Mouse (Mus musculus) right cerebral cortex, postnatal 10 days (tissue): Measurements from ENCODE around the gene Lrrc42.
A peak's percentile ranks its signal among the peaks of the same experiment; 100 is the strongest.

ENCODE experiments used
- DNase-seq, 2 experiments: peaks; one replicate each; pipeline ENCODE4 v3.0.0; 2021; ENCODE audit warnings: low spot score in 2 of 2

Lrrc42 gene

DNA sequence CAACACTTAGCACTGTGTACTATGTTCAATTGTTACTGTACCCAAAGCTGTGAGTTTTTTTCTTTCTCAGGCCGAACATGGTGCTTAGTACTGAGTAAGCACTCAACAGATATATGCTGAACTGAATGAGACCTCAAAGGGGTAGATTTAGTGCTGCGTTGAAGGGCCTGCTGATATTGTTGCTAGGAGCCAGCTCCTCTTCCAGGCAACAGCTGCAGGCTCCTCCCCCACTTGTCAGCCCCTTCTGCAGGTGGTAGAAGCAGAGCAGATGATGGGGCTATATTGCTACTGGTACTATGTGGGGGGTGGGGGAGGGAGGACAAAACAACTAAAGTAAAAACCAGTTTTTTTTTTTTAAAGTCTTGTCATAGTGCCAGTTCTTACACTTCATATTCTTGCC, 3.9 kb downstream of the Lrrc42 start:
- peak; percentile 47 to 55 for DNase-seq

DNA sequence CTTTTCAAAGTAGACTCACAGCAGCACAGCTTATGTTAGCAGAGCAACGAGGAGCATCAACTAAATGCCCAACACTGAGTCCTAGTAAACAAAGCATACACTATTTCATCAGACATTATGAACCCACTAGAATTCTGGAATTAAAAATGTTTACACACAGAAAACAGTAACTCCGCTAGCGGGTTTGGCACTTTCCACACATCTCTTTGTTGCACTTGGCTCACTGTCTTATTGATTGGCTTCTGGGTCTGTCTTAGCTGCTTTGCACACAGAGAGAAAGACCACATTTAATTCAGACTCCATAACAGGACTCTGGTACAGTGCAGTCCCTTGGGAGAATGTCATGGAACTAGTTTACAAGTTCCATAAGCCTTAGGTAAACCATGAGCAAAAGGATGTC, 5.3 kb downstream of the Lrrc42 start:
- no peak for DNase-seq

DNA sequence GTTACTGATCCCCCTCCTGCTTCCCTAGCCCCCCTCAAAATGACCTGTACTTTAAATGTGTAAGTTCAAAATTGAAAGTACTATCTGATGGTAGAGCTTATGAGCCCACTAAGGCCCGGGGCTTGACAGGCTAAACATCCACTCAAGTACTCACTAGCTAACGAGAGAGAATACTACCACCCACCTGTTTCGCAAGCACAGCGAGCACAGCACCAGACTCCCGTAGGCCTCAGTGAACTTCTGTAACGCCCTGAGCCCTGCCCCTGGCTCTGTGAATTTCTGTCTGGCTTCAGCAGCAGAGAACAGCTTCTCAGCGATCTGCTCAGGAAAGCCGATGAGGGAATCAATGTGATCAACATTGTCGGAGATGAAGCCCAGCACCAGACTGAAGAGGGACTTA, 6.2 kb downstream of the Lrrc42 start:
- DNase-seq: no peak

DNA sequence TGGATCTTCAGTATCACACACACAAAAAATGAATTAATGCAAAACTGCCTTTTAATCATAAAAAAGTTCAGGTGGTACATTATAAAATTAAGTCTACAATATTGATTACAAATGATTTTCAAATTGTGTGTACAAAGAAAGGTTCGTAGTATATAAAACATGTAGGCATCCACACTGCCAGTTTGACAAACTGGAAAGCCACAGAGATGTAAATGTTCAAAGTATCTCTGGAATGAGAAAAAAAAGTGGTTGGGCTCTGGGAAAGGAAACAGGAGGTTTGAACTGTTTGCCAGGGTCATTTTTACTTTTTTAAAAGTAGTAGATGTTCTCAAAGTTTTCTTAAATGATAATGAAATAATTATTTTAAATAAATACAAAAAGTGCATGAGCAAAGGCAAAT, 7.3 kb downstream of the Lrrc42 start:
- DNase-seq: no peak

DNA sequence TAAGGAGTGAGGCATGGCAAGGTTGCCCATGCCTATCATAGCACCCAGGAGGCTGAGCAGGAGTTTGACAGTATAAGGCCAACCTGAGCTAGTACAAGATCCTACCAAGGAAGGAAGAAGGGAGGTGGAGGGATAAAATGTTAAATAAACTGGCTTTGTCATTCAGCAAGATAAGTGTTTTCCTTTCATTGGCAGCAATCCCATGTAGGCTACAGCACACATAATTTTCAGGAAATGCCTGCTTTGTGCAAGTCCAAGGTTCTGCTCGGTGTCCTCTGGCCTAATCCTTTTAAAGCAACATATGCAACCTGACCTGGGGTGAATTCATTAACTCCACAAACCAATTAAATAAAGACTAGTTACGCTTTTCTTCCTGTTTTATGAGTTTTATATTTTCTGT, 8.0 kb downstream of the Lrrc42 start:
- no peak for DNase-seq

DNA sequence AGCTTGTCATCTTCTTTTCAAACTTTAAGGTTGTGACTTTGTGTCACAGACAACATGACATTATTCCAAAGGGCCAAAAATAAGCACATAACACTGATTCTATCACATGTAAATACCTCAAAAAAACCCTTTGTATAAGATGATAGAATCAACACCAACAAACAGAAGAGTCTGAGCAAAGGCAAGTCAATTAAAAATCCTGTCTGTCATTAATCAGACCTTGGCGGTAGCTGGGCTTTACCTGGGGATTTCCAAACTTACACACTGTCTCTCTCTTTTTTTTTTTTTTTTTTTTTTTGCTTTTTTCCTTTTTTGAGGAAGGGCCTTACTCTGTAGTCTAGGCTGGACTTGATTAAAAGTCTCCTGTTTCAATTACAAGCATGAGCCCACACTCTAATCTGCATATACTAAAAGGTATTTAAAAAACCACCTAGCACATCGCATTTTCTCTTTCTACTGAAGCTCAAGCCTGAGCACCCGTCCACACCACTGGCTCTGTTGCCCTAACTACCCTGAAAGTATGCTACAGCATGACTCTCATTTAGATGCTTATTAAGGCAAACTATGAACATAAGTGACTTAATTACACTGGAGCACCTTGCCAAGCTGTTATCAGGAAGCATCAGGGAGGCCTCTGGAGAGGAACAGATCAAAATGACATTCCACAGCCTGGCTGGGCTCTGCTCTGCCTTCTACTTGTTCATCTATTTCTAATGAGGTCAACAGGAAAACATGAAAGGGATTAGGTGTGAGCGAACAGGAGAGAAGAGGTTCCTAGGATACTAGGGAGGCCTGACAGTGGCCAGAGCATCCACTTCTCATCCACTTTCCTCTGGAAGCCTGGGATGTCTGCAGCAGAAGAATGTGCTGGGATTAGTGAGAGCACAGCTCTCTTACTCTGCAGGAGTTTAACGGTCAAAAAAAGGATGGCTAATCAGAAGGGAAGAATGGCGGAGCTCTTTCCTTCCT, 9.7 kb downstream of the Lrrc42 start:
- no peak for DNase-seq

DNA sequence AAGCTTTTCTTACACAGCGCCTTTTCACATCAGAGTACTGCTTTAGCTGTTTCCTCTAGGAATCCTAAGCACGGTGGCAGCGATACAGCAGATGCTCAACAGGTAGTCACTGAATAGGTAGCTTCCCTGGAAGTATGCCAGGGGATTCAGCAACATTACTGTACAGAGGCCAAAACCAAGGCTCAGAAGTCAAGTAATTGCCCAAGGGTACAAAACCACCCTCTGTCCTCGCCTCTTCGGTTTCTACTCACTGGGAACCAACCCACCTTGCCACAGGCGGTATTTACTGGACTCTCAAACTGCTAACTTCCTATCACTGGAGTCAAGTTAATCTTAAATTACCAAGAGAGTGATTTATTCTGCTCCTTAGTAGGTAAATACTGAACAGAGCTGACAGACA, 13.1 kb downstream of the Lrrc42 start:
- no peak for DNase-seq

DNA sequence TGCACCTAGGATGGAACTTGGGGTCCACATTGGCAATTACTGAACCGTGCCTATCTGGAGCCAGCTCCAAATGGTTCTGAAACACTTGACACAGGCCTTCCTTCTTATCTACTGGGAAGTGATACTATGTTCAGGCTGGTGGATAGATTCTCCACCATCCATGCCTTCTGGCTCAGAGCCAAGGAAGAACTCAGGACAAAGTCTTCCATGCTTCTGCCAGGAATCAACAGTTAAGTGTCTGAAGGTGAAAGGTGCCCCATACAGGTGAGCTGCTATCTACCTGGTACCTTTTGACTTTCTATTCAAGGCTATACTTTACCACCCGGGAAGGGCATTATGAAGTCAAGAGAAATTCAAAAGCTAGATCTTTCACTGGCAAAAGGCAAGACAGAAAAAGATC, 15.1 kb downstream of the Lrrc42 start:
- DNase-seq: no peak

DNA sequence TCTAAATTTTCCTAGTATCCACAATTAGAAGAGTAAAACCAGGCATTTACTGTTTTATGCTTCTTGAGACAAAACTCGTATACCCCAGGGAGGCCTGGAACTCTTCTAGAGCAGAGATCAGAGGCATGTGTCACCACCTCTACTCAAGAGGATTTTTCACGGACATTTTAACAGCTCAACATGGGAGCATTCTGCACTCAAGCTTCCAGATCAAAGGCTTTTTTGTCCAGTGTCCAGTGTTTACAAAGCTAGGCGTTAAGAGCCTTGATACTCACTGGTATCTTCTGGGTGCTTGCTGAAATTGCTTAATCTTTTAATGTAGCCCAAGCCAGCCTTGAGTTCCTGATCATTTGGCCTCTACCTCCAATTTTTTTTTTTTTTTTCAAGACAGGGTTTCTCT, 21.1 kb downstream of the Lrrc42 start:
- DNase-seq: no peak

DNA sequence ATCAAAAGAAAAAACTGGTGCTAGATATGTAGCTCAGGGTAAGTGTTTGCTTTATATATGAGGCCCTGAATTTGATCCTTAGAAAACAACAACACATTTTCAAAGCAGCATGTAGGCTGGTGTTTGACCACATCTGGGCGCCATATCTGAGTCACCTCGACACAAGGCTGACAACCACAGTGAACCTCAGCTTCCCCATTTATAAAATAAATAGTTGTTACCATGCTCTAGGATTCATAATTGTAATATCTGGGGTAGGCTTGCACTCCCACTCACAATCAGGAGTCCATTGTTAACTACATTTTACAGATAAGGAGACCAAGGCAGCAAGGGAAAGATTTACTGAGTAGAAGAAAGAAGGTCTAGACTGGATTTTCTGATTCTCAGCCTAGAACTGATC, 27.0 kb downstream of the Lrrc42 start:
- DNase-seq: no peak

DNA sequence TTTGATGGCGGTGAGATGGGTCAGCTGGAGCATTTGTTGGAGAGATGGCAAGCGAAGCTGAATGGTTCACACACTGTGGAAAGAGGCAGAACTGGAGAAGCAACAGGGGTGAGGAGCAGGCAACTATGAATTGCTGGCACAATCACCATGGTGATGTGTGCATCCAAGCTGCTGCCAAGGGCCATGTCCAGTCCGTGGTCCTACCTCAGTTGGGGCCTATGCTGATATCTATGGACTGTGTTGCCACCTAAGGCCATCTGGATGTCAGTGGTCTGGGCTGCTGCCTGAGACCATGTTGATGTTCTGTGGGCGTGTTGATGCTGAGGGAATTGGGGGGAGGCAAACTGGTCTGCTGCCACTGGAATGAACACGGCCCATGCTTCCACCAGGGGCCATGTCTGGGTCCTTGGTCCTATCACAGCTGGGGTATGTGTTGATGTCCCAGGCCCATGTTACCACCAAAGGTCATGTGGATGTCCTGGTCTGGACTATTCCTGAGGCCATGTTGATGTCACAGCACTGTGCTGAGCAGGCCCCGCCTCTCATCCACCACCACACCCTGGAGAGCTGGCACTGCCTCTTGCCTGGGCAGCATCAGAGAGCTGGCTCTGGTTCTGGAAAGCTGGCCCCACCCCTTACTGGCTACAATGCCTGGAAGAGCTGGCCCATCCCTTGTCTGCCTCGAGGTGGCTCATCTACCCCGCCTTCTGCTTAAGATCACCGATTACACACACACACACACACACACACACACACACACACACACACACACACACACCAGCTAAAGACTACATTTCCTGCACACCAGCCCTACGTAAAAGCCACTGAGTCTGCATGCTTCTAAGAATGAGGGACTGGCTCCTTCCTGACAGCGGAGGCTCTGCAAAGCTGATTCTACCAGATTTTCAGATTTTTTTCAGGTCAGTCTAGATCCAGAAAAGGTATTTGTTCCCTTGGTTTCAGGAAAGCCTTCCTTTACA, 29.8 kb downstream of the Lrrc42 start:
- peak; percentile 36 for DNase-seq

DNA sequence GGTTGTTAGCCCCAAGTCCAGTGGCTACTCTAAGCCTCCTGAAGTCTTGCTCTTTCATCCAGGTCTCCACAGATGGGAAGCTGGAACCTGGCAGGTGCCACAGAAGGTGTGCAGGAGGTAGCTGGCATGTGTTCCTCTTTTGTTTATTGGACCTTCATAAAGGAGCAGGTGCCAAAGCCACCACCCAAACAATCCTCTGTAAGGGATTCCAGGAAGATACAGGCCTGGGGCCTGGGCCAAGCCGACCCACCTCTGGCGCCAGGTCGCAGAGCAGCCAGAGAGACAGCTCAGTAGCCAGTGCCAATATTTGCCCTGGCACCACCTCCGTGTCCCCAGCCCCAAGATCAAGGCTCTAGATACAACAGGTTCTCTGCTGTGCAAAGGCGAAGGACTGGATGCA, 31.8 kb downstream of the Lrrc42 start:
- DNase-seq: no peak

DNA sequence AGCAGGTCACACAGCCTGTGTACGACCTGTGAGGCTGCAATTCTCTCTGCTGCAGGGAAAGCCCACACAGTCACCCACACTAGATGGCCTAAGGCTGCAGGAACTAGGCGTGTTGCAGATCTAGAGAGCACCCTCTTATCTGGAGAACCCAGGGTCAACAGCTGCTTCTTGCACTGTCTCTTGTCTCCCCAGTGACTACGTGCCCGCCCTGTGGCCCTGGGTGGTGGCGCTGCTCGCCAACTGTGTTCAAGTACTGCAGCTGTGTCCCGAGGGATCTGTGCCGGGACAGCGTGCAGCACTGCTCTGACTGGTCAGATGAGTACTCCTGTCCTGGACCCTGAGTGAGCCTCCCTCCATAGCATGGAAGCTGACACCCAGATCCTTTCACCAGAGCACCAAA, 35.8 kb downstream of the Lrrc42 start:
- DNase-seq: no peak

DNA sequence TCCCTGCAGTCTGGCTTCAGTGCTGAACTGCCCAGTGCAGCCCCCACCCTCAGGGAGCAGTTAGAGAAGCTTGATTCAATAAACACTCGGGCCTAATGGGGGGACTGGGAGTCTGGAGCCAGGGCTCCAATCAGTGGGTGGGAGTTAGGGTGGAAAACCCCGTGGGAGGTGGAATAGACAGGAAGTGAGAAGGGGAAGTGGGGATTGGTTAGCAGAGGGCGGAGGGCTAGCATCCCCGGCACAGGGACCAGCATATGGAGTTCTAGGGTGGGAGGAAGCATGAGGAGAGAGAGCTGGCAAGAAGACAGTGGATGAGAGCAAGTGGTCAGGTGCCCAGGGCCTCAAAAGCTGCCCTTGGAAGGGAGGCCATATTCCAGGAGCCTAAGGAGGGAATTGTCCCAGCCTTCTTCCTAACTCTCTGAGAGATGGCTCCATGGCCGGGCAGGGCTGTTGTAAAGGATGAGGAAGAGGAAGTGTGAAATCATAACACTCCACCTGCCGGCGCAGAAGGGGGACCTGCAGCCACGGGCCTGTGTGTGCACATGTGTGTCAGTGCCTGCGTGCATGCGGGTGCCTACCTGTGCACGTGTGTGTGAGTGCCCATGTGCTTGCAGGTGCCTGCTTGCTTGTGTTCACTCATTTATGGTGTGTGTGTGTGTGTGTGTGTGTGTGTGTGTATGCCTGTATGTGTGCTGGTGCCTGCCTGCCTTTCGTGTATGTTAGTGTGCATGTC, 39.9 kb downstream of the Lrrc42 start:
- no peak for DNase-seq

DNA sequence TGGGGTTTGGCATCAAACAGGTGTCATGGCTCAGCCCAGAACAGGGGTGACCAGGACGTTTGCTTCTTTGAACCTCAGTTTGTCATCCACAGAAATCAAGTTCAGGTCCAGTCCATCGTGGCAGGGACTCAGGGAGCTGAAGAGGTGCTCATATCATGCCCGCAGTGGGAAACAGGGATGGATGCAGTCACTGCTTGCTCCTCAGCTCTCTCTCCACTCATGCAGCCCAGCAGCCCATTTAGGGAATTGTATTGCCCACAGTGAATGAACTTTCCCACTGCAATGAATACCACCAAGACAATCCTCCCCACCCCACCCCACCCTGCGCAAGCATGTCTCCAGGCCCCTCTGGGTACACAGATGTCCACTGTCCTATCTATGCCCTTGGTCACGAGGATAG, 41.4 kb downstream of the Lrrc42 start:
- no peak for DNase-seq

DNA sequence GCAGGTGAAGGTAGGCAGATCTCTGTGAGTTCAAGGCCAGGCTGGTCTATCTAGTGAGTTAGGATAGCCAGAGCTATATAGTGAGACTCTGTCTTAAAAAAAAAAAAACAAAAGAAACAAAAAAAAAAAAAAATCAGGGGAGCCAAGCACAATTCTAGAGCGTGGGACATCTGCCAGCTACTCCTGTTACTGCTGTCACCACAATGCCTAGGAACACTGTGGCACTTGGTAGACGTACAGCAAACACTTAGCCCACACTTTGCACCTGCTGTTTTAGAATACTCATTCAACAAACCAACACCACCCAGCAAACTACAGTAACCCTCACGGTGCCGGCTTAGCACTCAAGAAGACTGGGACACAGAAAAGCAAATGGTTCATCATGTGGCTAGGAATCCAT, 41.9 kb downstream of the Lrrc42 start:
- peak; percentile 57 to 69 for DNase-seq

DNA sequence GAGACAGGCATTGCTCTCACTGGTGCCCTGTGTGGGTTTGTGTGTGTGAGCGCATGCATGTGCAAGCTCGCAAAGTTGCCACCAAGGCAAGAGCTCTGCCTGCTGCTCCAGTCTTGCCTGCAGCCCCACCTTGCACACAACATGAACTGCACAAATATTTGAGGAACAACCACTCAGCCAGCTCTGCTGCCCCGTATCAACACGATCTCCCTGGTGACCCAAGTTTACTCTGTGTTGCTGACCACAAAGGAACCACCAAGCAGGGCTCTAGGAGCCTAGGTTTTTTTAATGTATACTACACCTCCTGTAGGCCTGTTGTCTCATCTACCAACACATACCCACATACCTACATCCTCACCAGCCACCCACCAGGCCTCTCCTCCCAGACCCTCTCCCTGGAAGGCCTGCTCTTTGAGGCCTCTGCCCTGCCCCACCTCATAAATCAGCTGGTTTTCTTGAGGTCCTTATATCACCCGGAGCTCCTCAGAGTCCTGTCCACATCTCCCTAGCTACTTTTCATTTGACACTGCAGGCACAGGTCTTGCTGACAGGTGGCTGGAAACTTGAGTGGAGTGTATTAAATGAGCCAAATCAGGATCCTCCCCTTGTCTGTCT, 42.7 kb downstream of the Lrrc42 start:
- no peak for DNase-seq

DNA sequence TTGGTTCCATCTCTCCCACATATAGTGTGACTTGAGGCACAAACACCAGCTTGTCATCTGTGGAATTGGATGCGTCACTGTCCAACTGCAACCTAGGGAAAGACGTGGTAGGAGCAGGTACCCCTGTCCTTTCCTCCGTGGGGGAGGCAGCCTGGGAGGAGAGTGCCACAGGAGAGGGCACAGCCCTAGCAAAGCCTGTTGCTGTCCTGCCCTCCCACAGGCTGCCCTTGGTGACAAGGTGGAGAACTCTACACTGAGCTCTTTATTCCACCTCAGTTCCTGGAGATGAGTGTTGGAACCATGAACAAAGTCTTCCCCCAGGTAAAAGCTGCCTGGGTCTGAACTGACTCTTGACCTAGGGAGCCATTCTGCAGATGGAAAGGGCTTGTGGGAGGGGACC, 44.5 kb downstream of the Lrrc42 start, which contains the start of gene Ldlrad1:
TSS of gene Ldlrad1 (plus strand) at position 301 of the 400 bp plus-strand sequence.
- no peak for DNase-seq

DNA sequence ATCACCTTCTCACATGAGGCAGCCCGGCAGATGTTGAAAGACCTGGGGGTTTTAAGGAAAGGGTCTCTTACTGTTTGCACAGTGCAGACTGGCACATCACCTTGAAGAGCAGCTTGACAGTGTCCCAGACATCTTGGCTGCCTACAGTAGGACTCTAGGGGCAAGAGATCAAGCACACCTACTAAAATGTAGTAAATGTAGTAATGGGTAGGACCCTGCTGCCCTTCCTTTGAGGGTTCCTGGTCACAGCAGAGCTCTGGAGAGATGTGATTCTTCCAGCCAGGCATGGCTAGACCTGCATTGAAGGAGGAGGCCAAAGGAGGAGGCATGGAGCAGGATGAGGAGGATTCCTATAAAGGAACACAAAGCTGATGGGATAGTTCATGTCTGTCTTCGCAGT, 46.3 kb downstream of the Lrrc42 start:
- DNase-seq: no peak

DNA sequence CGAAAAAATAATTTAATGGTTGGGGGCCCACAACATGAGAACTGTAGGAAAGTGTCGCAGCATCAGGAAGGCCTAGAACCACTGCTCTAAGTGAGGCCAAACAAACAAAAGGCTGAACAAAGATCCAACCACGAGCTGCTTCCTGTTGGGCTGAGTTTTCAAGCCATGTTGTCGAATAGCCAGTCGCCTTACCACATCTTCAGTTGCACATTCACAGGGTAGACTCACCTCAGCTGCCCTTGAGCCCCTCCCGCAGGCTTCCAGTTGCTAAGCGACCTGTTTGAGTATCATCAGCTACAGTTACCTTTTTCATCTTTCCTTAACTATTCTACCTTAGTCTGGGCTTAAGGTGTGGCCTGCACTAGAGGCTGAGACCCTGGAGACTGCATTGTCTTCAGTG, 50.3 kb downstream of the Lrrc42 start:
- DNase-seq: no peak

DNA sequence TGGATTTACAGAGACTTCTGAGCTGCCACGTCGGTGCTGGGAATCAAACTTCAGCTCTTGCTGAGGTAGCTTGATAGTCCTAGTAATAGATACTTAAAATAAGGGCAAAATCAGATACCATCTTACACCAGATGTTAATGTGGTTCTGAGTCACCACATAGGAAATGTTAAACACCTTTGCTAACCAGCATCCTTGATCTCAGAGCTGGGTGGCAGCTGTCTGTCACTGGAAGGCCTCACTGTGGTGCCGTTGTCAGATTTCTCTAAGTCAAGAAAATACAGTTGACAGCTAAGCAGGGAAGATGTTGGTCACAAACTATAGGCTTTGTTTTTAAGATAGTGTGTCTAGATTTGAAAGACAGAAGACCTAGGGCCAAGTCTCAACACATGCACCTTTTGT, 51.6 kb downstream of the Lrrc42 start:
- DNase-seq: no peak
